ENCODE assay signal across 21 mouse cellular contexts in the genomic region with DNA sequence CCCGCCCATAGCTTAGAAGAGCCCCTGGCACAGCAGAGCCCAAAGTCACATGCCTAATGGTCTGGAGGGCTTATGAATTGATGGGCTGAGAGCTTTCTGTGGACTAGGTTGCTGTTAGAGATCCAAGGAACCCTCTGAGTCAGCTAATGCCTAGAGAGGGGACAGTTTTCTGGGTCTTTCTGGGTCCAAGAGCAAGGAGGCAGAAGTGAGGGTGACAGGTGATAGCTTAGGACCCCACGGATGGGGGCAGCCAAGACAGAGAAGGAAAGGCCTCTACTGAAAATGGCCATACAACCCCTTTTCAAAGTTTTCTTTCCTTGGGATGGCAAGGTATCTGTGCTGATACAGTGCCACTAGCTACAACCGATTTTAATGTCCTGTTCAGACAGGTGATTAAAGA.
DNase-seq lines count a peak whose midpoint lies in the region; ATAC-seq and TF ChIP-seq lines count a peak whose summit lies in the region.
"Had no signal": no experiment of that assay in that cellular context is flagged by ENCODE, and none has a peak within 500 bp of the region (broad histone marks: within the 10 kb centered on the region; RNA-seq: fewer than 3 reads in every experiment).

No protein-coding gene starts in this region.

- no peak overlapping the region for H3K4me3 ChIP-seq in left cerebral cortex, adult 2 months
- no peak overlapping the region for H3K4me3 ChIP-seq in forebrain, embryonic 11.5 days (ENCODE audit: low read depth, low read length)
- no peak overlapping the region for H3K4me3 ChIP-seq in hindbrain, embryonic 11.5 days (ENCODE audit: low read depth, low read length)
- no peak overlapping the region for H3K4me3 ChIP-seq in midbrain, embryonic 15.5 days
- H3K4me3 ChIP-seq: erythroblast, embryonic 14.5 days; heart, embryonic 13.5 days; neural tube, embryonic 12.5 days had no signal

- no peak for DNase-seq in left cerebral cortex, adult 2 months (ENCODE audit: extremely low spot score in 1 of 2, low spot score in 2 of 2)
- no peak for DNase-seq in left cerebral cortex, adult 9 months (ENCODE audit: low spot score in 2 of 2)
- peak; percentile 43 for DNase-seq in forebrain, embryonic 11.5 days (ENCODE audit: low spot score)
- no peak for DNase-seq in hindbrain, embryonic 11.5 days (ENCODE audit: low spot score)
- no peak for DNase-seq in right cerebral cortex, postnatal 36 days (ENCODE audit: low spot score in 2 of 2)
- DNase-seq in left cerebral cortex, postnatal 4 days, result no peak
- DNase-seq: cerebellum, adult 18-20 months; gastrocnemius, postnatal 25 days; heart, postnatal 36 days; kidney, postnatal 14 days; layer of hippocampus, adult 9-11 months; lung, embryonic 14.5 days; right cerebral cortex, postnatal 25 days; thymus, postnatal 36 days had no signal

- no peak overlapping the region for H3K4me2 ChIP-seq in forebrain, embryonic 11.5 days (ENCODE audit: low read depth, low read length, severe bottlenecking)
- no peak overlapping the region for H3K4me2 ChIP-seq in hindbrain, embryonic 11.5 days (replicated peaks; ENCODE audit: low read depth, low read length)
- H3K4me2 ChIP-seq in midbrain, embryonic 15.5 days, result no peak overlapping the region
- H3K4me2 ChIP-seq: heart, embryonic 13.5 days; lung, embryonic 14.5 days had no signal

- 78% methylated on average over 3 of the region's 3 CpGs for WGBS in forebrain, embryonic 11.5 days
- WGBS in hindbrain, embryonic 11.5 days, result 65% methylated on average over 3 of the region's 3 CpGs
- 80% methylated on average over 3 of the region's 3 CpGs for WGBS in midbrain, embryonic 15.5 days

- H3K27ac ChIP-seq in left cerebral cortex, adult 2 months, result peak overlapping the region; percentile 4; the same call in 1 of the 2 replicates
- H3K27ac ChIP-seq in forebrain, embryonic 11.5 days (ENCODE audit: low read depth, low read length), result no peak overlapping the region
- peak overlapping the region; percentile 61; the same call in 1 of the 2 replicates for H3K27ac ChIP-seq in hindbrain, embryonic 11.5 days (ENCODE audit: low read depth, low read length)
- 0 out of 2 replicates have a peak overlapping the region, but pooled peaks have one; percentile 69 for H3K27ac ChIP-seq in midbrain, embryonic 15.5 days
- H3K27ac ChIP-seq: heart, embryonic 13.5 days; macrophage had no signal

- no peak for TF ChIP-seq CTCF in left cerebral cortex, adult 2 months (IDR thresholded peaks at IDR 0.05)

- intact Hi-C loops in left cerebral cortex, adult 2 months (cut with DNase I), result no loop called here
- intact Hi-C loops in left cerebral cortex, postnatal 4 days (cut with DNase I), result no loop called here

- no peak for ATAC-seq in forebrain, embryonic 11.5 days (replicated peaks; ENCODE audit: low FRiP score)
- no peak for ATAC-seq in hindbrain, embryonic 11.5 days (ENCODE audit: low FRiP score)
- ATAC-seq in midbrain, embryonic 15.5 days (replicated peaks), result no peak; the same call in 1 of the 2 replicates
- ATAC-seq in cerebellum, adult (ENCODE audit: insufficient number of reproducible peaks, low FRiP score, low TSS enrichment), result no peak
- ATAC-seq: intestine, embryonic 16.5 days had no signal

- no peak overlapping the region for H3K9ac ChIP-seq in forebrain, embryonic 11.5 days (ENCODE audit: low read length)
- no peak overlapping the region for H3K9ac ChIP-seq in hindbrain, embryonic 11.5 days (ENCODE audit: low read depth, low read length)
- H3K9ac ChIP-seq in midbrain, embryonic 15.5 days, result no peak overlapping the region
- H3K9ac ChIP-seq: heart, embryonic 13.5 days; lung, embryonic 14.5 days had no signal

- no peaks in the 10 kb centered on the region for H3K27me3 ChIP-seq in forebrain, embryonic 11.5 days (ENCODE audit: control insufficient read depth, insufficient read depth, low read length)
- no peaks in the 10 kb centered on the region for H3K27me3 ChIP-seq in hindbrain, embryonic 11.5 days (ENCODE audit: control insufficient read depth, insufficient read depth, low read length)
- no peaks in the 10 kb centered on the region for H3K27me3 ChIP-seq in midbrain, embryonic 15.5 days (replicated peaks)
- H3K27me3 ChIP-seq: heart, embryonic 13.5 days; neural tube, embryonic 12.5 days had no signal

- peaks cover 5% of the 10 kb centered on the region for H3K4me1 ChIP-seq in forebrain, embryonic 11.5 days (replicated peaks; ENCODE audit: control insufficient read depth, insufficient read depth, low read length)
- no peaks in the 10 kb centered on the region; the same call in 1 of the 2 replicates for H3K4me1 ChIP-seq in hindbrain, embryonic 11.5 days (replicated peaks; ENCODE audit: control insufficient read depth, insufficient read depth, low read length)
- peaks cover 20% of the 10 kb centered on the region for H3K4me1 ChIP-seq in midbrain, embryonic 15.5 days

- H3K9me3 ChIP-seq in forebrain, embryonic 11.5 days (ENCODE audit: control insufficient read depth, low read length), result no peaks in the 10 kb centered on the region; the same call in 1 of the 2 replicates
- H3K9me3 ChIP-seq in hindbrain, embryonic 11.5 days (ENCODE audit: control insufficient read depth, low read length), result no peaks in the 10 kb centered on the region
- H3K9me3 ChIP-seq in midbrain, embryonic 15.5 days, result no peaks in the 10 kb centered on the region
- H3K9me3 ChIP-seq: neural tube, embryonic 12.5 days had no signal

- no peaks in the 10 kb centered on the region for H3K36me3 ChIP-seq in forebrain, embryonic 11.5 days (ENCODE audit: control insufficient read depth, insufficient read depth, low read length)
- no peaks in the 10 kb centered on the region for H3K36me3 ChIP-seq in hindbrain, embryonic 11.5 days (ENCODE audit: control insufficient read depth, insufficient read depth, low read length)
- H3K36me3 ChIP-seq in midbrain, embryonic 15.5 days (replicated peaks), result no peaks in the 10 kb centered on the region
- H3K36me3 ChIP-seq: heart, embryonic 13.5 days; neural tube, embryonic 12.5 days had no signal
